Mouse (Mus musculus) myocyte (in vitro differentiated cells): ENCODE data around the gene 1810065E05Rik.

Source experiments
- CEBPB ChIP-seq: IDR thresholded peaks from 2 replicates; pipeline ENCODE4 v1.6.1; 2011; ENCODE audit warnings: mild to moderate bottlenecking, moderate library complexity; ENCODE audit not compliant: poor library complexity, insufficient read depth, severe bottlenecking
- E2F4 ChIP-seq: IDR thresholded peaks from one replicate; pipeline ENCODE4 v1.6.1; 2011; ENCODE audit warnings: mild to moderate bottlenecking, control low read depth, moderate library complexity; ENCODE audit not compliant: insufficient read depth
- POLR2A ChIP-seq: IDR thresholded peaks from one replicate; pipeline ENCODE4 v1.6.1; 2011; ENCODE audit warnings: low read depth, mild to moderate bottlenecking, control low read depth, moderate library complexity; ENCODE audit not compliant: insufficient read length
- POLR2AphosphoS2 ChIP-seq: IDR thresholded peaks from one replicate; pipeline ENCODE4 v1.6.1; 2011; ENCODE audit warnings: low read depth, control low read depth; ENCODE audit not compliant: insufficient read length
- SRF ChIP-seq: IDR thresholded peaks from one replicate; pipeline ENCODE4 v1.6.1; 2011; ENCODE audit warnings: low read depth; ENCODE audit not compliant: control insufficient read depth, insufficient read length
- TCF12 ChIP-seq: IDR thresholded peaks from one replicate; pipeline ENCODE4 v1.6.1; 2011; ENCODE audit warnings: mild to moderate bottlenecking, control low read depth; ENCODE audit not compliant: poor library complexity, insufficient read depth, severe bottlenecking
- TCF3 ChIP-seq: IDR thresholded peaks from one replicate; pipeline ENCODE4 v1.6.1; 2011; ENCODE audit warnings: low read depth, control low read depth; ENCODE audit not compliant: insufficient read length
- USF1 ChIP-seq: IDR thresholded peaks from one replicate; pipeline ENCODE4 v1.6.1; 2011; ENCODE audit warnings: low read depth, mild to moderate bottlenecking, control low read depth, moderate library complexity

DNA sequence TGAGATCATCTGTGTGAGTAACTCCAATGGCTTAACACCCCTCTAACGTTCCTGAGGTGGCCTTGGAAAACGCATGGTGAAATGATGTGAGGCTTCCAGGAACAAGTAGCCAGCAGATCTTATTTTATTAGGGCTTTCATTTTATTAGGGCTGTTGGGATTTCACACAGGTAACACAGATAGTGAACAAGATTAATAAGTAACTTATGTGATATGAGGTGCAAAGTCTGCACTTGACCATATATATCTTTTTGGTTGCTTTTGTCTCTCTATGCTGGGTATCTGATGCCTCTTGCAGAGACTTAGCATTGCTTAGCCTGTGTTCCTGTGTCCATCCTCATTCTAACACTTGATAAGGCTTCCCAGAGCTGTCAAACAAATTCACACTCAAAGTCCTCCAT lies 43.6 kb upstream of the 1810065E05Rik start:
- TF ChIP-seq E2F4 (no peak), POLR2A (no peak), TCF3 (no peak), CEBPB (no peak), TCF12 (no peak), USF1 (no peak), POLR2AphosphoS2 (no peak), SRF (no peak)
